Mouse (Mus musculus) stomach, embryonic 14.5 days (tissue): Measurements from ENCODE around the gene Myh4. TPM values are rescaled to one million over a fixed set of nuclear protein-coding genes. Genes with fewer than 3 reads are reported as not detected.

ENCODE experiments used
- ATAC-seq: fragments of 200-750 bp; cut with Nextera tagmentation; 2 replicates; pipeline ENCODE4 v1.8.0; 2017; ENCODE audit warnings: low read depth, moderate TSS enrichment; ENCODE audit not compliant: insufficient number of reproducible peaks, insufficient read depth, low FRiP score
- H3K27ac ChIP-seq: fragments of 300-500 bp; sonication (generic); 2 replicates; pipeline ENCODE4 v1.5.1; 2014; ENCODE audit warnings: mild to moderate bottlenecking, low read length, moderate library complexity, mixed read lengths
- H3K27me3 ChIP-seq: fragments of 300-500 bp; sonication (generic); 2 replicates; pipeline ENCODE4 v1.6.1; 2014; ENCODE audit warnings: low read length, control low read depth, mixed read lengths; ENCODE audit not compliant: control insufficient read depth, insufficient read depth
- H3K36me3 ChIP-seq: fragments of 300-500 bp; sonication (generic); 2 replicates; pipeline ENCODE4 v1.6.1; 2014; ENCODE audit warnings: mild to moderate bottlenecking, control low read depth, low read length, moderate library complexity, mixed read lengths; ENCODE audit not compliant: control insufficient read depth, insufficient read depth
- H3K4me1 ChIP-seq: fragments of 300-500 bp; sonication (generic); 2 replicates; pipeline ENCODE4 v1.6.1; 2014; ENCODE audit warnings: low read length, control low read depth, mixed read lengths; ENCODE audit not compliant: control insufficient read depth, insufficient read depth
- H3K4me2 ChIP-seq: fragments of 300-500 bp; sonication (generic); replicated peaks from 2 replicates; pipeline ENCODE4 v1.6.1; 2014; ENCODE audit warnings: low read depth, low read length, control low read depth
- H3K4me3 ChIP-seq: fragments of 300-500 bp; sonication (generic); 2 replicates; pipeline ENCODE4 v1.5.1; 2014; ENCODE audit warnings: low read depth, low read length, control low read depth
- H3K9ac ChIP-seq: fragments of 300-500 bp; sonication (generic); replicated peaks from 2 replicates; pipeline ENCODE4 v1.6.1; 2014; ENCODE audit warnings: low read depth, mild to moderate bottlenecking, control low read depth, low read length, moderate library complexity, mixed read lengths
- H3K9me3 ChIP-seq: fragments of 300-500 bp; sonication (generic); 2 replicates; pipeline ENCODE4 v1.6.1; 2016; ENCODE audit warnings: low read depth, low read length, control low read depth; ENCODE audit not compliant: control insufficient read depth
- WGBS: fragments of 180-500 bp; shearing (Covaris S2); extraction: QIAGEN DNeasy Blood & Tissue Kit; methylation state at CpG from one replicate; pipeline ENCODE4 v1.1.7; 2014; 5-methylcytosine and 5-hydroxymethylcytosine counted together
- polyA plus RNA-seq: library from polyadenylated mRNA; unstranded; fragments of >200 nt; fragmentation: Nextera tagmentation; extraction: Ambion mirVana; gene quantifications from 2 replicates; pipeline ENCODE4 v1.2.1, GENCODE M21; 2014

The Myh4 gene
- 0.04 TPM in 1 of 2 replicates, not detected in the other for polyA plus RNA-seq

DNA sequence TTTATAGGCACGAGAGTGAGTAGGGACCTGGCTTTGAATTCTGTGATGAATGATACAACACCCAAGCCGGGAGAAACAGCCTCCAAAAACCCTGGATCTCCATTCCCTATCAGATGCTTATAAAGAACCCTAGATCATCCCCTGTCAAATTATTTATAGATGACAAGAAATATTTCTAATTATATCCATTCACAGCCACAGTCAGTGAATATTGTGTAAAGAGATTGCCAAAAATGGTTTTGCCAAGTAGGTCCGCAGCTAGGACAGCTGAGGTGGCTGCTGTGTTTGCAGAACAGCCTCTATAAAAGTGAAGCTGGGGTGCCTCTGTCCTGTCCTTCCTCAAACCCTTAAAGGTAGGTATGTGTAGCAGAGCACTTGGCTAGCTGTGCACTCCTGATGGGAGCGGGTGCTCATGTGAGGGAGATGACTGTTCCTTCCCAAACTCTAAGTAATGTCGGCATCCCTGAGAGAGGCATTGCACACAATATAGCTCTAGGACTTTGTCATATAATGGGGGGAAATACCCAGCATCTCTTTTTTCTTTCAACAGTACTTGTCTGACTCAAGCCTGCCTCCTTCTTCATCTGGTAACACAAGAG lies at the start of gene Myh4:
Gene Myh4 (plus strand): TSS at position 549 of the 599 bp plus-strand sequence.
- H3K36me3 ChIP-seq, result no peaks in the 10 kb centered on the region
- WGBS, result 71% methylated on average over 5 of the region's 5 CpGs
- H3K27me3 ChIP-seq, result no peaks in the 10 kb centered on the region
- no peak within 1 kb of the TSS for H3K9ac ChIP-seq
- no peak within 1 kb of the TSS for H3K4me2 ChIP-seq
- H3K4me1 ChIP-seq, result no peaks in the 10 kb centered on the region
- no peak for ATAC-seq
- H3K27ac ChIP-seq, result no peak within 1 kb of the TSS
- H3K9me3 ChIP-seq, result no peaks in the 10 kb centered on the region
- H3K4me3 ChIP-seq, result no peak within 1 kb of the TSS

DNA sequence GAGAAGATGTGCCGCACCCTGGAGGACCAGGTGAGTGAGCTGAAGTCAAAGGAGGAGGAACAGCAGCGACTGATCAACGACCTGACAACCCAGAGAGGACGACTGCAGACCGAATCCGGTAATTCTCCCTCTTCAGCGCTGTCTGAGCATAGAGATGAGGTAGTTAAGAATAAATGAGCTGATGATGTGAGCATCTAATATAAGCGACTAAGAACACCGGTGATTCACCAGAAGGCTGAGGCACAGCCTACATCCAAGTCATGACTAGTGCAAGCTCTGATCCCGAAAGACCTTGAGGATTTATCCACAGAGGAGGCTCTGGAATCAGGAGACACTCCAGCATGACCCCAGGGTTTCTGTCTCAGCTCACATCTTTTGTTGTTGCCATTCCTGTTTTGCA lies 47.5 kb upstream of the Myh4 start:
- WGBS, result 73% methylated on average over 10 of the region's 10 CpGs
- Histone ChIP-seq H3K4me1 (no peaks in the 10 kb centered on the region), H3K4me3 (no peak overlapping the region), H3K27ac (no peak overlapping the region), H3K36me3 (no peaks in the 10 kb centered on the region), H3K4me2 (no peak overlapping the region), H3K27me3 (no peaks in the 10 kb centered on the region), H3K9me3 (no peaks in the 10 kb centered on the region), H3K9ac (no peak overlapping the region)
- no peak for ATAC-seq

DNA sequence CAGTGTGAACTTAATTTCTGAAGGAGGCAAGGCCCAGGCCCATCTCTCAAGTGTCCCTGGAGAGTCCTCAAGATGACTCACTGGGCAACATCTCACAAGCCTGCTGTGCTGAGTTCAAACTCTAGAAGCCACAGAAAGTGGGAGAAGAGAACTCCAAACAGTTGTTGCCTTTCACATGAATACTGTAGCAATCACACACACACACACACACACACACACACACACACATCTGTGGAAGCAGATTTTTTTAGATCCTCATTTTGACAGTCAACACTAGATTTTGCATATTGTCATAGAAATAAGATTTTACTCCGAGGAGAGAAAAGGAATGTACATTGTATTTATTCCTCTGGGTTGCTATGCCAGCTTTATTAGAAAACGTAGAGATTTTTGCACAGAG lies 47.0 kb upstream of the Myh4 start:
- 90% methylated on average over 2 of the region's 2 CpGs for WGBS
- Histone ChIP-seq H3K9me3 (no peaks in the 10 kb centered on the region), H3K4me3 (no peak overlapping the region), H3K36me3 (no peaks in the 10 kb centered on the region), H3K9ac (no peak overlapping the region), H3K4me2 (no peak overlapping the region), H3K27ac (no peak overlapping the region), H3K27me3 (no peaks in the 10 kb centered on the region), H3K4me1 (no peaks in the 10 kb centered on the region)
- ATAC-seq, result no peak

DNA sequence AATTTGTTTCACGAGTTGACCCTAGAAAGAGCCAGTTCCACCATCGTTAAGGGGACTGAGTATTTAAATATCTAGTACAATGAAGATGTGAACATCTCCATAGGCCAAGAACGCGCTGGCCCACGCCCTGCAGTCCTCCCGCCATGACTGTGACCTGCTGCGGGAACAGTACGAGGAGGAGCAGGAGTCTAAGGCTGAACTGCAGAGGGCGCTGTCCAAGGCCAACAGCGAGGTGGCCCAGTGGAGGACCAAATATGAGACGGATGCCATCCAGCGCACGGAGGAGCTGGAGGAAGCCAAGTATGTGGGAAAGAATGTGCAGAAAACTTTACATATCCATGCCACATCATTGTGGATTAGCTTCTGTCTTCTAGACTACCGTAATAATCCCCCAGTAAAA lies 46.3 kb upstream of the Myh4 start:
- no peak for ATAC-seq
- no peak overlapping the region for H3K4me3 ChIP-seq
- no peaks in the 10 kb centered on the region for H3K27me3 ChIP-seq
- no peak overlapping the region for H3K4me2 ChIP-seq
- H3K4me1 ChIP-seq, result no peaks in the 10 kb centered on the region
- H3K36me3 ChIP-seq, result no peaks in the 10 kb centered on the region
- H3K27ac ChIP-seq, result no peak overlapping the region
- H3K9me3 ChIP-seq, result no peaks in the 10 kb centered on the region
- WGBS, result 87% methylated on average over 14 of the region's 14 CpGs
- no peak overlapping the region for H3K9ac ChIP-seq

DNA sequence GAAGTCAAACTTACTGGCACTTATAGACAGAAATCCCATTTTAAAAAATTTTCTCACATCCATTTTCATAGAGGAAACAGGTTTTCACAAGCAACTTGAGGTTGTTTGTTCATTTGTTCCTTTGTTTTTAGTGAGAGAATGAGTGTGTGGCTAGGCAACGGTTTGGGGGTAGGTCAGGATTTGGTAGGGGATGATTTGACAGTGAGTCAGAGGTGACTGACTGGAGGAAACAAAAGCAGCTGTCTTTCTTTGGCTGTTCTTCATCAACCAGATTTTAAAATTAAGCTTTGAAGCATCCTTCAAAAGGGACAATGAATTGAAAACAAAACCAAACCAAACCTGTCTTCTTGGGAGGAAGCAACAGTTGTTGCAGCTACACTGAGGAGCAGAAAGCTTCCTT lies 38.5 kb upstream of the Myh4 start:
- 43% methylated on average over 1 of the region's 1 CpGs for WGBS
- no peak overlapping the region for H3K4me3 ChIP-seq
- no peaks in the 10 kb centered on the region for H3K36me3 ChIP-seq
- no peak overlapping the region for H3K27ac ChIP-seq
- H3K9ac ChIP-seq, result no peak overlapping the region
- H3K4me1 ChIP-seq, result no peaks in the 10 kb centered on the region
- H3K9me3 ChIP-seq, result no peaks in the 10 kb centered on the region
- no peak for ATAC-seq
- no peaks in the 10 kb centered on the region for H3K27me3 ChIP-seq
- no peak overlapping the region for H3K4me2 ChIP-seq

DNA sequence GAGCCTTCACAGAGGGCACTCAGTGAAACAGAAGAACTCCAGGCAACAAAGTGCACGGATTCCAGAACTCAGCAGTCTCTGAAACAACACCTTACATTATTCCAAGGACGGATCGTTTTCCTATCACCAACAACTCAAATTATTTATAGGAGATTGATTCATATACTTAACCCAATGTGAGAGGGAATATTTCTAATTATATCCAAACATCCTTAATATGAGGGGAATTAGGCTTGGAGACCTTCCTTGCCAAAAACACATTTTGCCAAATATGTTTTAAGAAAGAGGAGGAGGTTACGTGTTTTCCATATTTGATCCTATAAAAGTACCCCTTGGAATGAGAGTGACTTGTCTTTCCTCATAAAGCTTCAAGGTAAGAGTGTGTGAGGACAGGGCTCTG lies 38.1 kb upstream of the Myh4 start, which contains the start of gene Myh1:
Gene Myh1 (plus strand): TSS at position 301 of the 400 bp plus-strand sequence.
- WGBS, result 64% methylated on average over 4 of the region's 4 CpGs
- H3K9me3 ChIP-seq, result no peaks in the 10 kb centered on the region
- H3K4me1 ChIP-seq, result no peaks in the 10 kb centered on the region
- no peak for ATAC-seq
- H3K27me3 ChIP-seq, result no peaks in the 10 kb centered on the region
- no peak within 1 kb of the TSS for H3K4me2 ChIP-seq
- H3K36me3 ChIP-seq, result no peaks in the 10 kb centered on the region
- no peak within 1 kb of the TSS for H3K9ac ChIP-seq
- no peak within 1 kb of the TSS for H3K27ac ChIP-seq
- no peak within 1 kb of the TSS for H3K4me3 ChIP-seq

DNA sequence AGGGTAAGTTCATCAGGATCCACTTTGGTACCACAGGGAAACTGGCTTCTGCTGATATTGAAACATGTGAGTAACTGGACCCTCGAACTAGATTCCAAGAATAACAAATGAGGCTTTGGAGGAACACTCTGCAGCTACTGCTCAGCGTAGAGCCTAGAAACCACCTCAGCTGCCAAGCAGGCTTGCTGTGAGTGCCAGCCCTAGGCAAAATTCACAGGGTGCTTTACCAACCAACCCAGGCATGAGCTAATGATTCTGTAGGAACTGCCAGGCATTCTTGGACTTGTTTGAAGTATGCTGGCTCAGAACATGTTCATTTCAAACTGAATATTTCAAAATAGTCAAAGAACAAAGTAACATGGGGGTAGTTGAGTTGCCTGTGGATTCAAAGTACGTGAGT lies 33.1 kb upstream of the Myh4 start:
- Histone ChIP-seq H3K4me3 (no peak overlapping the region), H3K36me3 (no peaks in the 10 kb centered on the region), H3K27me3 (no peaks in the 10 kb centered on the region), H3K4me1 (no peaks in the 10 kb centered on the region), H3K9ac (no peak overlapping the region), H3K4me2 (no peak overlapping the region), H3K9me3 (no peaks in the 10 kb centered on the region), H3K27ac (no peak overlapping the region)
- no peak for ATAC-seq
- 84% methylated on average over 3 of the region's 3 CpGs for WGBS

DNA sequence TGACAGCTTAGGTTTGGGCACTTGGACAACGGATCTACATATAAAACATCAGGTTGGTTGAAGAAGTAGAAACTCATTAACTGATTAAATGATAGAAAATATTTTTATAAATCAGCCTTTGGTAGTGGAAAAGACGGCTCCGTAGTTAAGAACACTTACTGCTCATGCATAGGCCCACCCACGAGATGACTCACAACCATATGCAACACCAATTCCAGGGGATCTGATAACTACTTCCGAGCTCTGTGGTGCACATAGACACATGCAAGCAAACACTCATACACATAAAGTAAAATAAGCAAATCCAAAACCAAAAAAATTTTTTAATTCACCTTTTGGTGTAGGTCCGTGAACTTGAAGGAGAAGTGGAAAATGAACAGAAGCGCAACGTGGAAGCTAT lies 16.0 kb upstream of the Myh4 start:
- Histone ChIP-seq H3K4me1 (no peaks in the 10 kb centered on the region), H3K9me3 (no peaks in the 10 kb centered on the region), H3K27ac (no peak overlapping the region), H3K27me3 (no peaks in the 10 kb centered on the region), H3K4me2 (no peak overlapping the region), H3K4me3 (no peak overlapping the region), H3K36me3 (no peaks in the 10 kb centered on the region), H3K9ac (no peak overlapping the region)
- WGBS, result 93% methylated on average over 8 of the region's 8 CpGs
- ATAC-seq, result no peak

DNA sequence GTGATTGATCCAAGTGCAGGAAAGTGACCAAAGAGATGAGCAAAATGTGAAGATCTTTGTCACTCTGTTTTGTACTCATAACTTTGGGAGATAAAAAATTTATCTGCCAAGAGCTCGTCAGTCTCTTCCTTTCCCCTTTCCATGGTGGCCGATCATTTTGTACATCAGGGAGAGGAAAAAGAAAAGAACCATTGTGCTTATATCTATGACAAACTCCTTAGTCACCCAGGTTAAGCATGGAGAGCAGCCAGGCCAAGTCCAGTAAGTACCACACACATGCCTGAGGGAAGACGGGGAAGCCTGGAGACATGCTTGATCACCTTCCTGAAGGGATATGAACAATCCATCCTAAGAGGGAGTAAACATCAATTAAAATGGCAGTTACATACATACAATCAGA lies 13.4 kb upstream of the Myh4 start:
- ATAC-seq, result no peak
- Histone ChIP-seq H3K9ac (no peak overlapping the region), H3K36me3 (no peaks in the 10 kb centered on the region), H3K4me1 (no peaks in the 10 kb centered on the region), H3K4me3 (no peak overlapping the region), H3K27me3 (no peaks in the 10 kb centered on the region), H3K27ac (no peak overlapping the region), H3K4me2 (no peak overlapping the region), H3K9me3 (no peaks in the 10 kb centered on the region)
- WGBS, result 68% methylated on average over 3 of the region's 3 CpGs
